9 mouse cellular contexts compared by ENCODE assay signal in genomic region chr10:80385310-80385709, GRCm38 (mm10). TPM values are rescaled to one million over a fixed set of nuclear protein-coding genes. Genes with fewer than 3 reads are reported as not detected.
DNase-seq lines count a peak whose midpoint lies in the region; ATAC-seq and TF ChIP-seq lines count a peak whose summit lies in the region.
"Had no signal": no experiment of that assay in that cellular context is flagged by ENCODE, and none has a peak within 500 bp of the region (broad histone marks: within the 10 kb centered on the region; RNA-seq: fewer than 3 reads in every experiment).

No protein-coding gene starts in this region.

- 23% methylated on average over 7 of the region's 7 CpGs for WGBS in heart, embryonic 12.5 days
- WGBS in hindbrain, embryonic 11.5 days: 16% methylated on average over 7 of the region's 7 CpGs
- WGBS in midbrain, embryonic 15.5 days: 4% methylated on average over 7 of the region's 7 CpGs

- DNase-seq in heart, postnatal 25 days (ENCODE audit: low spot score): no peak
- DNase-seq in hindbrain, embryonic 11.5 days (ENCODE audit: low spot score): no peak
- no peak for DNase-seq in urinary bladder, postnatal 10 days (ENCODE audit: low spot score)
- no peak for DNase-seq in urinary bladder, adult 2 months (ENCODE audit: low spot score)
- DNase-seq in gastrocnemius, postnatal 10 days: no peak

- no peak for TF ChIP-seq POLR2A in bone marrow macrophage, adult 2 months (IDR thresholded peaks at IDR 0.05; ENCODE audit: borderline replicate concordance, low read depth, low read length)

- H3K4me1 ChIP-seq in heart, embryonic 12.5 days (replicated peaks): peaks cover 38% of the 10 kb centered on the region
- H3K4me1 ChIP-seq in bone marrow macrophage, adult 2 months (ENCODE audit: control insufficient read depth, insufficient read depth, low read length): peaks cover 25% of the 10 kb centered on the region
- H3K4me1 ChIP-seq in hindbrain, embryonic 11.5 days (replicated peaks; ENCODE audit: control insufficient read depth, insufficient read depth, low read length): peaks cover 12% of the 10 kb centered on the region
- H3K4me1 ChIP-seq in midbrain, embryonic 15.5 days: peaks cover 37% of the 10 kb centered on the region

- peak overlapping the region; percentile 98 for H3K9ac ChIP-seq in heart, embryonic 12.5 days
- H3K9ac ChIP-seq in hindbrain, embryonic 11.5 days (ENCODE audit: low read depth, low read length): peak overlapping the region; percentile 100
- H3K9ac ChIP-seq in midbrain, embryonic 15.5 days: peak overlapping the region; percentile 99

- peak overlapping the region; percentile 94 for H3K4me3 ChIP-seq in heart, embryonic 12.5 days
- H3K4me3 ChIP-seq in bone marrow macrophage, adult 2 months (ENCODE audit: insufficient read depth, low read length): peak overlapping the region; percentile 66; the same call in 1 of the 2 replicates
- H3K4me3 ChIP-seq in hindbrain, embryonic 11.5 days (ENCODE audit: low read depth, low read length): peak overlapping the region; percentile 98
- peak overlapping the region; percentile 95 for H3K4me3 ChIP-seq in midbrain, embryonic 15.5 days

- intact Hi-C loops in heart, postnatal 25 days (cut with DNase I): no loop called here

- peak overlapping the region; percentile 68; the same call in 1 of the 2 replicates for H3K27ac ChIP-seq in heart, embryonic 12.5 days (ENCODE audit: poor library complexity, severe bottlenecking)
- H3K27ac ChIP-seq in bone marrow macrophage, adult 2 months (ENCODE audit: insufficient read depth, low read depth, low read length): no peak overlapping the region
- H3K27ac ChIP-seq in hindbrain, embryonic 11.5 days (ENCODE audit: low read depth, low read length): peak overlapping the region; percentile 99
- peak overlapping the region; percentile 96 for H3K27ac ChIP-seq in midbrain, embryonic 15.5 days

- ATAC-seq in heart, embryonic 12.5 days (ENCODE audit: insufficient number of reproducible peaks, low FRiP score): no peak
- ATAC-seq in hindbrain, embryonic 11.5 days (ENCODE audit: low FRiP score): peak; percentile 21
- ATAC-seq in midbrain, embryonic 15.5 days (replicated peaks): peak; percentile 0; the same call in 1 of the 2 replicates
- ATAC-seq: Patski had no signal

- H3K9me3 ChIP-seq in heart, embryonic 12.5 days (replicated peaks): no peaks in the 10 kb centered on the region
- no peaks in the 10 kb centered on the region for H3K9me3 ChIP-seq in hindbrain, embryonic 11.5 days (ENCODE audit: control insufficient read depth, low read length)
- no peaks in the 10 kb centered on the region for H3K9me3 ChIP-seq in midbrain, embryonic 15.5 days

- TF ChIP-seq CTCF in bone marrow macrophage, adult 2 months (IDR thresholded peaks at IDR 0.05; ENCODE audit: low read depth, low read length): no peak

- H3K27me3 ChIP-seq in heart, embryonic 12.5 days (replicated peaks): no peaks in the 10 kb centered on the region
- no peaks in the 10 kb centered on the region for H3K27me3 ChIP-seq in hindbrain, embryonic 11.5 days (ENCODE audit: control insufficient read depth, insufficient read depth, low read length)
- H3K27me3 ChIP-seq in midbrain, embryonic 15.5 days (replicated peaks): no peaks in the 10 kb centered on the region
- H3K27me3 ChIP-seq: Patski had no signal

- H3K36me3 ChIP-seq in heart, embryonic 12.5 days: peaks cover 48% of the 10 kb centered on the region
- peaks cover 21% of the 10 kb centered on the region for H3K36me3 ChIP-seq in hindbrain, embryonic 11.5 days (ENCODE audit: control insufficient read depth, insufficient read depth, low read length)
- H3K36me3 ChIP-seq in midbrain, embryonic 15.5 days (replicated peaks): peaks cover 26% of the 10 kb centered on the region

- H3K4me2 ChIP-seq in heart, embryonic 12.5 days: peak overlapping the region; percentile 95
- peak overlapping the region; percentile 80 for H3K4me2 ChIP-seq in hindbrain, embryonic 11.5 days (replicated peaks; ENCODE audit: low read depth, low read length)
- peak overlapping the region; percentile 69 for H3K4me2 ChIP-seq in midbrain, embryonic 15.5 days

RNA-seq across cellular contexts. Expression of gene Mex3d, which starts 2.1 kb away (rescaled TPM):
- 6.1 and 6.2 TPM in 2 replicates for polyA plus RNA-seq in heart, embryonic 12.5 days (2016; fragmentation: Nextera tagmentation; extraction: Ambion mirVana)
- total RNA-seq in heart, postnatal 25 days (2021): 1 to 10 TPM; 7.5 to 8.8 TPM
- polyA plus RNA-seq in bone marrow macrophage, adult 2 months (2012; ENCODE audit: insufficient read depth, insufficient read length, missing spikeins): 5.8 and 8.3 TPM in 2 replicates
- polyA plus RNA-seq in hindbrain, embryonic 11.5 days (2014; fragmentation: Nextera tagmentation; extraction: Ambion mirVana): 13.4 and 14.7 TPM in 2 replicates
- 18.3 and 18.8 TPM in 2 replicates for polyA plus RNA-seq in midbrain, embryonic 15.5 days (2015; fragmentation: Nextera tagmentation; extraction: Ambion mirVana)
- polyA plus RNA-seq in urinary bladder, adult 2 months (2012; rRNA removed): 11.2 and 11.5 TPM in 2 replicates
- total RNA-seq in gastrocnemius, postnatal 10 days (2021): 10 to 100 TPM in 1 of 2 experiments, 1 to 10 TPM in 1; 8.9 to 12.2 TPM

RNA-seq across cellular contexts. Expression of gene Mbd3, which starts 14.0 kb away (rescaled TPM):
- 176 and 181 TPM in 2 replicates for polyA plus RNA-seq in heart, embryonic 12.5 days (2016; fragmentation: Nextera tagmentation; extraction: Ambion mirVana)
- 10 to 100 TPM; 85.2 to 88.9 TPM for total RNA-seq in heart, postnatal 25 days (2021)
- 55.6 and 58.2 TPM in 2 replicates for polyA plus RNA-seq in bone marrow macrophage, adult 2 months (2012; ENCODE audit: insufficient read depth, insufficient read length, missing spikeins)
- 227 and 240 TPM in 2 replicates for polyA plus RNA-seq in hindbrain, embryonic 11.5 days (2014; fragmentation: Nextera tagmentation; extraction: Ambion mirVana)
- polyA plus RNA-seq in midbrain, embryonic 15.5 days (2015; fragmentation: Nextera tagmentation; extraction: Ambion mirVana): 227 and 250 TPM in 2 replicates
- polyA plus RNA-seq in urinary bladder, adult 2 months (2012; rRNA removed): 112 and 119 TPM in 2 replicates
- 100 to 1,000 TPM; 107 to 120 TPM for total RNA-seq in gastrocnemius, postnatal 10 days (2021)

RNA-seq across cellular contexts. Expression of gene Uqcr11, which starts 21.3 kb away (rescaled TPM):
- 951 and 1,026 TPM in 2 replicates for polyA plus RNA-seq in heart, embryonic 12.5 days (2016; fragmentation: Nextera tagmentation; extraction: Ambion mirVana)
- total RNA-seq in heart, postnatal 25 days (2021): 1,000 to 10,000 TPM; 1,983 to 2,045 TPM
- 175 and 193 TPM in 2 replicates for polyA plus RNA-seq in bone marrow macrophage, adult 2 months (2012; ENCODE audit: insufficient read depth, insufficient read length, missing spikeins)
- polyA plus RNA-seq in hindbrain, embryonic 11.5 days (2014; fragmentation: Nextera tagmentation; extraction: Ambion mirVana): 466 and 480 TPM in 2 replicates
- 581 and 629 TPM in 2 replicates for polyA plus RNA-seq in midbrain, embryonic 15.5 days (2015; fragmentation: Nextera tagmentation; extraction: Ambion mirVana)
- 883 and 983 TPM in 2 replicates for polyA plus RNA-seq in urinary bladder, adult 2 months (2012; rRNA removed)
- total RNA-seq in gastrocnemius, postnatal 10 days (2021): 100 to 1,000 TPM; 725 to 806 TPM

RNA-seq across cellular contexts. Expression of gene Plk5, which starts 29.1 kb away (rescaled TPM):
- not detected in 2 replicates for polyA plus RNA-seq in heart, embryonic 12.5 days (2016; fragmentation: Nextera tagmentation; extraction: Ambion mirVana)
- under 1 TPM; 0.18 to 0.36 TPM for total RNA-seq in heart, postnatal 25 days (2021)
- not detected in 2 replicates for polyA plus RNA-seq in bone marrow macrophage, adult 2 months (2012; ENCODE audit: insufficient read depth, insufficient read length, missing spikeins)
- polyA plus RNA-seq in hindbrain, embryonic 11.5 days (2014; fragmentation: Nextera tagmentation; extraction: Ambion mirVana): 0.11 and 0.14 TPM in 2 replicates
- polyA plus RNA-seq in midbrain, embryonic 15.5 days (2015; fragmentation: Nextera tagmentation; extraction: Ambion mirVana): 6.2 TPM in 2 replicates
- polyA plus RNA-seq in urinary bladder, adult 2 months (2012; rRNA removed): 4.5 and 6.4 TPM in 2 replicates
- total RNA-seq in gastrocnemius, postnatal 10 days (2021): not detected

RNA-seq across cellular contexts. Expression of gene Adamtsl5, which starts 37.1 kb away (rescaled TPM):
- 5.3 and 6.7 TPM in 2 replicates for polyA plus RNA-seq in heart, embryonic 12.5 days (2016; fragmentation: Nextera tagmentation; extraction: Ambion mirVana)
- 10 to 100 TPM; 68.4 to 71.7 TPM for total RNA-seq in heart, postnatal 25 days (2021)
- polyA plus RNA-seq in bone marrow macrophage, adult 2 months (2012; ENCODE audit: insufficient read depth, insufficient read length, missing spikeins): 7.6 and 8.8 TPM in 2 replicates
- polyA plus RNA-seq in hindbrain, embryonic 11.5 days (2014; fragmentation: Nextera tagmentation; extraction: Ambion mirVana): 0.54 and 0.70 TPM in 2 replicates
- 0.67 and 0.79 TPM in 2 replicates for polyA plus RNA-seq in midbrain, embryonic 15.5 days (2015; fragmentation: Nextera tagmentation; extraction: Ambion mirVana)
- 57.9 and 65.7 TPM in 2 replicates for polyA plus RNA-seq in urinary bladder, adult 2 months (2012; rRNA removed)
- total RNA-seq in gastrocnemius, postnatal 10 days (2021): 10 to 100 TPM; 15.2 to 20.4 TPM
